Mouse (Mus musculus) layer of hippocampus, adult 2 months (tissue): ENCODE results near the gene Ndufs7. TPM values are rescaled to one million over a fixed set of nuclear protein-coding genes. Genes with fewer than 3 reads are reported as not detected.

Experiments used
- DNase-seq, 2 experiments: peaks; one replicate each; pipeline ENCODE4 v3.0.0; 2022; ENCODE audit warnings: low spot score in 2 of 2
- H3K27ac ChIP-seq: fragments of 200-600 bp; 2 replicates; pipeline ENCODE4 v1.8.1; 2022
- H3K4me3 ChIP-seq: fragments of 200-600 bp; 2 replicates; pipeline ENCODE4 v1.8.1; 2022; ENCODE audit warnings: mild to moderate bottlenecking
- CTCF ChIP-seq: fragments of 200-600 bp; conservative IDR thresholded peaks from 2 replicates; pipeline ENCODE4 v1.8.1; 2022; ENCODE audit warnings: antibody characterized with exemption, mild to moderate bottlenecking, moderate library complexity
- total RNA-seq, 2 experiments: library from RNA; stranded (reverse); gene quantifications; 2 replicates each; pipeline ENCODE4 v1.2.3; 2021

Ndufs7 gene
- total RNA-seq, 2 experiments from 2014 or later: 201 to 210 TPM

DNA sequence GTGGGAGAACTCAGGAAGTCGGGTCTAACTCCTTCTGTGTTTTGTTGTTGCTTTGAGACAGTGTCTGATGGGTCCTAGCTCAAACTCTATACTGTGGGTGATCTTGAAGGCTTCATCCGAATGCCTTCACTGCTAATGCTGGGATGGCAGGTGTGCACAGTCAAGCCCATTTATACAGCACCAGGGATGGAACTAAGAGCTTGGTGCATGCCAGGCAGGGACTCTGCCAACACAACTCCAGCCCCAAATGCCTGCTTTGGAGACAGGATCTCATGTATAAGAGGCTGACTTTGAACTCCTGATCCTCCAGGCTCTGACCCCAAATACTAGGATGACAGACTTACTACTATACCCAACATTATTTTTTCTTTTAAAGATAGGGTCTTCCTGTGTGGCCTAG lies 1.1 kb downstream of the Ndufs7 start:
- H3K27ac ChIP-seq: peak overlapping the region; percentile 98
- no peak for TF ChIP-seq CTCF
- DNase-seq: no peak
- H3K4me3 ChIP-seq: peak overlapping the region; percentile 94

DNA sequence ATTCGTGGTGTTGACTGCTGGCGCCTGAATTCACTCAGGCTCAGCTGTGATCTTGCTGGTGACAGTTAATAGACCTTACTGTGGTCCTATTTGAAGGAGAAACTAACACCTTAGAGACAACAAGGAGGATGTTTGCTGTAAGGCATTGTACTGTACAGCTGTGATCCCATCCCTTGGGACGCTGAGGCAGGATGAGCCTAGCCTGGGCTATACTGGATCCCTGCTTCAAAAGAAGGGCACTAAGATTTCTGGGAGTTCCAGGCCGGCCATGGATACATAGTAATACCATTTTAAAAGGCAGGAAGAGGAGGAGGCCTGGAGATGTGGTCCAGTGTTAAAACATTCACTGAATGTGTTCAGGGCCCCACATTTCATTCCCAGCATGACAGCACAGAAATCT lies 1.7 kb downstream of the Ndufs7 start:
- no peak for DNase-seq
- Histone ChIP-seq H3K27ac (peak overlapping the region; percentile 98), H3K4me3 (peak overlapping the region; percentile 94)
- TF ChIP-seq CTCF: no peak

DNA sequence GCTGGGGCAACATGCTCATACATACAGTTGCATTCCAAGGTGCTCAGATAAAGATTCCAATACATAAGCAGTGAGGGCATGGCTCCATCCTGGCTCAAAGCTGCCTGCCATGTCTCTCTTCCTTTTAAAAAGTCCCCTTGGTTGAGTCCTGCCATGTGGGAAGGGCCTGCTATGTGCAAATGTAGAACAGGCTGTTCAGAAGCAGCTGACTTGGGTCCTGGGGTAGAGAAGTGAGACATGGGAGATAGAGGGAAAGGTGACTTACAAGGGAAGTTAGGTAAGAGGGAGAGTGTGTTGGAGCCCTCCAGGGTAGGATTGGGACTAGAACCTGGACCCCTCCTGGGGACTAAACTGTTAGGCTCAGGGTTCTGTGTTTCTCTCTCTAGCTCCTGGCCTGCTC lies 3.1 kb downstream of the Ndufs7 start:
- DNase-seq: no peak
- H3K27ac ChIP-seq: no peak overlapping the region
- TF ChIP-seq CTCF: no peak
- H3K4me3 ChIP-seq: no peak overlapping the region

DNA sequence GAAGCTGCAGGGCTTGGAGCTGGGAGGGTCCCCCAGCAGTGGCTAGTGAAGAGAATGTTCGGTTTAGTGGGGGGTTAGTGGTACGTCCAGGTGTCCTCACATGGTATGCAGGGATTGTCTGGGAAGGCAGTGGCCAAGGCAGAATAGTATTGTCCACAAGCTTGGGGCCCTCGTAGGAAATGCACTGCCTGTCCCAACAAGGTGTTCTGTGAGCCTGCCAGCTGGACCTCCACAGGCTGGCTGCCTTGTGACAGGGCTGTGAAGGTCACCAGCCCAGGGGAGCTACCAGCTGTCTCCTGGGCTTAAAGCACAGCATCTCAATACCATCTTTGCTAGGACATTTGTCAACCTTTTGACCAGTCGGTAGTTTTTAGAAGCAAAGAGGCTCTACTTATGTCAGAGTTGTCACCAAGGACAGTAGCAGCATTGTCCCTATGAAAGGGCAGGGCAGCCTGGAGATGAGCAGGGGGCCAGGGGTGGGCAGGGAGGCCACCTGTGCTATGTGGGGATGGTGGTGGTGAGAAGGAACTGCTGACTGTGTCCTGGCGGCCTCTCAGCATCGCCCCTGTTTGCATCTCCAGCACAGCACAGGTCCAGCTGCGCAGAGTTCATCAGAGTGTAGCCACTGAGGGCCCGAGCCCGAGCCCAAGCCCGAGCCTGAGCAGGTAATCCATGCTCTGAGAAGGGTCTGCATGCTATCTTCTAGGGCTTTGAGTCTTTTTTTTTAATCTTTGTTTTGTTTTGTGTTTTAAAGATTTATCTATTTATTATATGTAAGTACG lies 3.8 kb downstream of the Ndufs7 start:
- no peak for DNase-seq
- peak overlapping the region; percentile 39; the same call in 1 of the 2 replicates for H3K27ac ChIP-seq
- no peak overlapping the region for H3K4me3 ChIP-seq
- no peak for TF ChIP-seq CTCF

DNA sequence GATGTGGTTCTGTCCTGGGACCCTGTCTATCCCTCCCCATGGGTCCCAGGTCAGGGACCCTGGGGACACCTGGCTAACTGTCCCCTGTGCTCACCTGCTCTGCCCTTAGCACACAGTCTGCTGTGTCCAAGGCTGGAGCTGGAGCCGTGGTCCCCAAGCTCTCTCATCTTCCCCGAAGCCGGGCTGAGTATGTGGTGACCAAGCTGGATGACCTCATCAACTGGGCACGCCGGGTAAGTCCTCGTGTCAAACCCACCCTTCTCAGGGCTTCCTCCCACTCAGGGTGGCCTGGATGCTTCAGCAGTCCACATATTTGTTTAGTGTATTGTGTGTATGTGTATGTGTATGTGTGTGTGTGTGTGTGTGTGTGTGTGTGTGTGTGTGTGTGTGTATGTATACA lies 4.6 kb downstream of the Ndufs7 start:
- no peak for TF ChIP-seq CTCF
- Histone ChIP-seq H3K4me3 (no peak overlapping the region), H3K27ac (no peak overlapping the region; the same call in 1 of the 2 replicates)
- DNase-seq: no peak

DNA sequence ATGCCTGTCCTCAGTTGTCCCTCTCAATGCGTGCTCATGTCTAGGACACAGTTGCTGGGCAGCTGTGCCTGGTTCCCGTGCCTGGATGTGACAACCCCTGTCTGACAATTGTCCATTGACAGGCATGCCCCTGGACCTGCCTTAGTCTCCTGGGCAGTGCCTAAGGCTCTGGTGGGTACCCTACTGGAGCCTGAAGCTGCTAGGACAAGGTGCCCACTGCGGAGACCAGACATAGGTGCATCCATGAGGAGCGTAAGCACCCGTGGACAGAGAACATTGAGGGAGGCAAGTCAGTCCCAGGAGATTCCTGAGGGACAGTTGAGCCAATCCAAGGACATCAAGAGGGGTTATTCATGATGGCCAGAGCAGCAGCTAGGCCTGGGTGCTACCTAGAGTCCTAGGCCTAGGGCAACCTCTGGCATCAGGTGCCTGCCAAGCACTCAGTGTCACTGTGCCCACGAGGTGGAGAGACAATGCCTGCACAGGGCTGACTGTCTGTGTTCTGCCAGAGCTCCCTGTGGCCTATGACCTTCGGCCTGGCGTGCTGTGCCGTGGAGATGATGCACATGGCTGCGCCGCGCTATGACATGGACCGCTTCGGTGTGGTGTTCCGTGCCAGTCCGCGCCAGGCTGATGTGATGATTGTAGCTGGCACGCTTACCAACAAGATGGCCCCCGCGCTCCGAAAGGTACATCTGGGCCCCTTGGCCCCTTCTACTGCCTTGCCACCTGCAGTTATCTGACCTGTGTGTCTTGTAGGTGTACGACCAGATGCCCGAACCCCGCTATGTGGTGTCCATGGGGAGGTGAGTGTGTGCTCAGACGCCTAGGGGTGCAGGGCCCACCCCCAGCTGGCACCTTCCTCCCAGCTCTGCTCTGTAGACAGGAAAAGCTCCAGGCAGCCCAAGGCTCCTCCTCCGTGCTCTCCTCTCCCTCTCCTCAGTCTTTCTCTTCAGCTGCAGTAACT lies 5.7 kb downstream of the Ndufs7 start:
- no peak for TF ChIP-seq CTCF
- no peak for DNase-seq
- H3K27ac ChIP-seq: peak overlapping the region; percentile 39; the same call in 1 of the 2 replicates
- H3K4me3 ChIP-seq: no peak overlapping the region

DNA sequence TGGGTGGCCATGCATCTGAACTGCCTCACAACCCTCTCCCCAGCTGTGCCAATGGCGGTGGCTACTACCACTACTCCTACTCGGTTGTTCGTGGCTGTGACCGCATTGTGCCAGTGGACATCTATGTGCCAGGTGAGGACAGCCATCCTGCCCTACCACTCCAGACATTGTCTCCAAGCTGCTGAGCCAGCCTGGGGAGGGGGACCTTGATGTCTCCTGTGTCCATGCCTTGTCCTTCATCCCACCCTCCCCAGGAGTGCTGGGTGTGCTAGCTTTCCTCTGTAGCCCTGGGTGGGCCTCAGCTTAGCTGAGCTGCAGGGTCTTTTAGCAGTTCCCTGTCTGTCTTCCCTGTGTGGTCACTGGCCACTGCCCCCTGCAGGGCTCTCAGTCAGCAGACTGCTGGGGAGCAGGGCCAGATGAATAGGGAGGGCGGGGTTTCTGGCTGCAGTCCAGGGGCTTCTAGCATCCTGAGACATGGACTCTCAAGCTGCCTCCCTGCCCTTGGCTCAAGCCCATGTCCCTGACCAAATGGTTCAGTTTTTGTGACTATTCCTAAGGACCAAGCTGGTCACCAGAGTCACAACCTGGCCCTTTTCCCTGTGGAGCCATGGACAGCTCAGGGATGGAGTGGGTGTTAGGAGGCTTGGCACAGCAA lies 7.1 kb downstream of the Ndufs7 start:
- Histone ChIP-seq H3K27ac (peak overlapping the region; percentile 21; the same call in 1 of the 2 replicates), H3K4me3 (no peak overlapping the region)
- TF ChIP-seq CTCF: peak; percentile 48
- DNase-seq: no peak

DNA sequence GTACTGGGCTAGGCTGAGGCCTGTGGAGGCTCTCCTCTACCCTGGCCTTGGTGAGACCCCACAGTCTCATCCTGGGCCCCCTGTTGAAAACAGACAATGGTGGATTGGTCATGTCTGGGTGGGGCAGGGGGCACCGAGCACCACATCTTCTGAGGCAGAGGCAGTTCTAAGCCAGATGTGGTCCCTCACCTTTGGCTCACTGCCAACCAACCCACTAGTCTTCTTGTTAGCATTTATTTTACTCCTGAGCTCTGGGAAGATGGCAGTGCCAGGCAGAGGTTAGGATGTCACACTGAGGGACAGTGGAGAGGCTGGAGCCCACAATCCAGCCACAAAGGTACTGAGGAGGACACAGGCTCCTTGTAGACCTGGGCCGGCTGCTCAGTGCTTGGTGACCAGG lies 9.0 kb downstream of the Ndufs7 start:
- DNase-seq: no peak
- no peak for TF ChIP-seq CTCF
- H3K27ac ChIP-seq: no peak overlapping the region
- H3K4me3 ChIP-seq: no peak overlapping the region

DNA sequence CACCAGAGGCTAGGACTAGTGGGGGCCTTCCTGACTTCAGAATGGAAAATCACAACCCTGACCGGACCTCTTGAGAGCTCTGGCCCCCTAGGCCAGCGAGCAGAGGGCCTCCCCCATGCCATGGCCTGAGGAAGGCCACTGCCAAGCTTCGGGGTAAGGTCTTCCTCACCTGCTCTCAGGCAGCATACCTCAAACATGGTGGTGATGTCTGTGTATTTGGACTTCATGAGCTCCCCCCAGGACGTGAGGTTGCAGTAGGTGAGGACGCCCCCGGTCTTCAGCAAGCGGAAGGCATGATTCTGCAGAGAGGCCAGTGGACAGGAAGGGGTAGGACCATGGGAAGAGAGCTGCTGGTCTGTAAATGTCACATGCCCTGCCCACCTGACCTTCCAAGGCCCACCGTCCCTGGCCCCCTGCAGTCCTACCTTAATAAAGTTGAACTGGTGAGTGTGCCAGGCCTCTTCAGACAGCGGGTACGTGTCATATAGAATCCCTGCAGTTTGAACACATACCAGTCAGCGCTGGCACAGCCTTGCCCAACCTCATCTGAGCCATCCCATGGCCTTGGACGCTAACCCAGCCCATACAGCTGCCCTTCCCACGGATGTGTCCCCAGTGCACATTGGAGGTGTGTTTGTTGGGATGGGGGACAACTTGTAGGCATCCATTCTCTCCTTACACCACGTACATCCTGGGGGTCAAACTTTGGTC lies 10.0 kb downstream of the Ndufs7 start:
- H3K4me3 ChIP-seq: no peak overlapping the region
- no peak for TF ChIP-seq CTCF
- no peak for DNase-seq
- H3K27ac ChIP-seq: peak overlapping the region; percentile 95

DNA sequence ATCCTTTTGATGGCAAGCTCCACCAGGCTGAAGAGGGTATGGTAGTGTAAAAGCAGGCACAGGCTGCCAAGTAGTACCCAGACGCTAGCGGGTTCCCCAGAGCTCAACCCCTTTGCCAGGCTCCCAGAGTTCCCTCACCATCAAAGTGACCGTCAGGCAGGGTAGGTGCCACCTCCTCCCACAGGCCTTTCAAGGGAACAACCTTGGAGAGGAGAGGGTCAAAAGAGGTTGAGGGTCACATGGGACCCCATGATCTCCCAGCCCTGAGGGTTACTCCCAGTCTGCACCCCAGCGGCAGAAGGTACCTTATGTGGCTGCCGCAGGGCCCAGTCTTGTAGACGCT lies 10.5 kb downstream of the Ndufs7 start:
- Histone ChIP-seq H3K4me3 (peak overlapping the region; percentile 68), H3K27ac (peak overlapping the region; percentile 95)
- no peak for TF ChIP-seq CTCF

DNA sequence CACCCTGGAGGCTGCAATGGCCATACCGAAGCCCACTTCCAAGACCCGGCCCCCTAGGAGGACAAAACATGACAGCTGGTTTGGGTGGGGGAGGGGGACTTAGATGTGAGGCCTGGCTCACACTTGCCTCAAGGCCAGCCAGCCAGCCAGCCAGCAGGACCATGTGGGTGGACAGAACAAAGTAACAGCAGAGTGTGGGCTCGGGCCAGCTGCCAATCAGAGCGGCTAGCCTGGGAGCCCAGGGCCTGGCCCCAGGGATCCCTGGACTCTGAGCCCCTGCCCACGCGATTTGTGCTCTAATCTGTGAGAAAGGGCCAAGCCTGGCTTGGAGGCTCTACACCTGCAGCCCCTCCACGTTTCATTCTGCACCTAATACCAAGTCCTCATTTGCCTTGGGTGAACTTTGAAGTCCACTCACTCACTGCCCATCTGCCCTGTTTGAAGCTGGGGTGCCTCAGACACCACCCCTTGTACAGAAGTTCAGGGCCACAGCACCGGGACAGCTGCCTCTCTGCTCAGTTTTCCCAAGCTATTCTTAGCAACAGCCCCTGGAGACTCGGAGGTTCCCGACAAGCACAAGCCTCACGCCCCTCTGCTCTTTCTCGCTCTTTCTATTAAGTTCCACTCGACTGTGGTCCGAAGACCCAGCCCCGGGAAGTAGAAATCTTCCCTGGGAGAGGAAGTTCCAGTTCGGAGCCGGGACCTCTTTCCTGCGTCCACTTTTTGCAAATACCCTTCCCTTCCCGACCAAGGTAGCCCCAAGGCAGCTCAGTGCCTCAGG lies 11.1 kb downstream of the Ndufs7 start:
- DNase-seq: peak; percentile 64 to 67

More for the DNA sequence above, 10.5 kb downstream of the Ndufs7 start:
- no peak for DNase-seq

More for the DNA sequence above, 11.1 kb downstream of the Ndufs7 start:
- no peak for TF ChIP-seq CTCF
- peak overlapping the region; percentile 68 for H3K4me3 ChIP-seq
- H3K27ac ChIP-seq: peak overlapping the region; percentile 95
